Mouse (Mus musculus) limb, embryonic 11.5 days (tissue): ENCODE results near the gene Slc9a3r2. TPM values are rescaled to one million over a fixed set of nuclear protein-coding genes. Genes with fewer than 3 reads are reported as not detected.
"Not testable (repeated sequence)": the region's sequence is repeated elsewhere in the genome, so short reads cannot be mapped to it uniquely, and the experiment has no call there.

Source experiments
- ATAC-seq: fragments of 200-750 bp; cut with Nextera tagmentation; 2 replicates; pipeline ENCODE4 v1.8.0; 2017; ENCODE audit warnings: low read depth; ENCODE audit not compliant: insufficient number of reproducible peaks, low FRiP score, low TSS enrichment
- DNase-seq: peaks from one replicate; pipeline ENCODE4 v3.0.0-alpha.2; 2015; ENCODE audit warnings: low spot score
- H3K27ac ChIP-seq: fragments of 300-500 bp; sonication (generic); replicated peaks from 2 replicates; pipeline ENCODE4 v1.5.1; 2014; ENCODE audit warnings: low read depth, mild to moderate bottlenecking, low read length
- H3K27me3 ChIP-seq: fragments of 300-500 bp; sonication (generic); 2 replicates; pipeline ENCODE4 v1.6.1; 2014; ENCODE audit warnings: mild to moderate bottlenecking, low read length, mixed read lengths; ENCODE audit not compliant: control insufficient read depth, insufficient read depth
- H3K36me3 ChIP-seq: fragments of 300-500 bp; sonication (generic); 2 replicates; pipeline ENCODE4 v1.6.1; 2014; ENCODE audit warnings: mild to moderate bottlenecking, low read length, moderate library complexity, mixed read lengths; ENCODE audit not compliant: control insufficient read depth, insufficient read depth
- H3K4me1 ChIP-seq: fragments of 300-500 bp; sonication (generic); 2 replicates; pipeline ENCODE4 v1.6.1; 2014; ENCODE audit warnings: low read length, mixed read lengths; ENCODE audit not compliant: control insufficient read depth, insufficient read depth
- H3K4me2 ChIP-seq: fragments of 300-500 bp; sonication (generic); 2 replicates; pipeline ENCODE4 v1.6.1; 2014; ENCODE audit warnings: low read depth, mild to moderate bottlenecking, moderate library complexity; ENCODE audit not compliant: severe bottlenecking
- H3K4me3 ChIP-seq: fragments of 300-500 bp; sonication (generic); 2 replicates; pipeline ENCODE4 v1.5.1; 2014; ENCODE audit warnings: low read depth, low read length
- H3K9ac ChIP-seq: fragments of 300-500 bp; sonication (generic); 2 replicates; pipeline ENCODE4 v1.6.1; 2014; ENCODE audit warnings: mild to moderate bottlenecking, low read length
- H3K9me3 ChIP-seq: fragments of 300-500 bp; sonication (generic); 2 replicates; pipeline ENCODE4 v1.6.1; 2016; ENCODE audit warnings: low read length; ENCODE audit not compliant: control insufficient read depth
- WGBS: fragments of 180-500 bp; shearing (Covaris S2); extraction: QIAGEN DNeasy Blood & Tissue Kit; methylation state at CpG from one replicate; pipeline ENCODE4 v1.1.7; 2014; 5-methylcytosine and 5-hydroxymethylcytosine counted together
- polyA plus RNA-seq: library from polyadenylated mRNA; unstranded; fragments of >200 nt; fragmentation: Nextera tagmentation; extraction: Ambion mirVana; gene quantifications from 2 replicates; pipeline ENCODE4 v1.2.1, GENCODE M21; 2014

The Slc9a3r2 gene
- polyA plus RNA-seq, 1 experiment from 2014 or later = 60.4 TPM

DNA sequence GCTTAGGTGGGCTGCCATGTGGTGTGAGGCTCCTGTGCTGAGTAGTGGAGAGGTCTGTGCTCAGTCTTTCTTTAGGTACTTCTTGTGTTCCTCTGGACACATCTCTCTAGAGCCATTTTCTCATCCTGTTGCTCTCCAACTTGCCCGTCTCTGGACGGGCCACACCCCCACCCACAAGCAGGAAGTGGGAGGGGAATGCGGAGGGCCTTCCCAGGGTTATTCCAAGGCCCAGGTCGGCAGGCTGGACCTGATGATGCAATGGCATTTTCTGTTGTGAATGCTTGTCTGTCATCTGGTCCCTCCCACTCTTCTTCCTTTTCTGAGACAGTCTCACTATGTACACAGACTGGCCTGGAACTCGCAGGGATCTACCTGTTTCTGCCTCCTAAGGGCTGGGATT, 22.0 kb upstream of the Slc9a3r2 start:
- WGBS = 30% methylated on average over 5 of the region's 5 CpGs

DNA sequence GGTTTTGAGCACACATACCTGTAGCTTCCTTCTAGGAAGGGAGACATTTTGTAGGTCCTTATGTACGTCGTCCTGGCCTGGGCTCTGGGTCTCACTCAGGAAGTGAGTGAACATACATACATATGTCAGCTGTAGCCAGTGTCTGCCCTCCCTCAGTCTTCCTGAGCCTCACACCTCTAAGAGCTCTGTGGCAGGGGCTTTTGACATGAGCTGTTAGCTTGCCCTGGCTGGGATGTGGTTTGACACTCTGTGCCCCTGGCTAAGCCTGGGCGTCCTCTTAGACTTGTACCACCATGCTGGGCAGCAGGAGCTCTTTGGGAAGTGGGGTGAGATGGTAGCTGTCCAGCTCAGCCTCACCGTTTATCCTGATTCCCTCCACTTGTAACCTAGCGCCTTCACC, 21.2 kb upstream of the Slc9a3r2 start:
- H3K9ac ChIP-seq = no peak overlapping the region
- H3K36me3 ChIP-seq = no peaks in the 10 kb centered on the region
- ATAC-seq (no peak), DNase-seq (no peak)
- no peak overlapping the region for H3K27ac ChIP-seq
- no peak overlapping the region for H3K4me3 ChIP-seq
- WGBS = 72% methylated on average over 5 of the region's 5 CpGs
- no peaks in the 10 kb centered on the region for H3K9me3 ChIP-seq
- no peaks in the 10 kb centered on the region for H3K27me3 ChIP-seq
- H3K4me1 ChIP-seq = peaks cover 23% of the 10 kb centered on the region
- peak overlapping the region; percentile 56; the same call in 1 of the 2 replicates for H3K4me2 ChIP-seq

More for the DNA sequence above, 22.0 kb upstream of the Slc9a3r2 start:
- no peak for DNase-seq
- Histone ChIP-seq H3K27ac (no peak overlapping the region), H3K9ac (peak overlapping the region; percentile 9; the same call in 1 of the 2 replicates), H3K36me3 (no peaks in the 10 kb centered on the region), H3K4me3 (no peak overlapping the region), H3K4me1 (peaks cover 23% of the 10 kb centered on the region), H3K4me2 (peak overlapping the region; percentile 22; the same call in 1 of the 2 replicates), H3K9me3 (no peaks in the 10 kb centered on the region), H3K27me3 (no peaks in the 10 kb centered on the region)
- no peak for ATAC-seq

GRCm38 (mm10) chr17:24670246-24670844, 20.2 kb upstream of the Slc9a3r2 start:
- Histone ChIP-seq H3K9me3 (no peaks in the 10 kb centered on the region), H3K27ac (peak overlapping the region; percentile 72; the same call in 1 of the 2 replicates), H3K4me1 (peaks cover 23% of the 10 kb centered on the region), H3K27me3 (no peaks in the 10 kb centered on the region), H3K36me3 (no peaks in the 10 kb centered on the region), H3K4me2 (peak overlapping the region; percentile 56), H3K4me3 (peak overlapping the region; percentile 97), H3K9ac (peak overlapping the region; percentile 96)
- ATAC-seq = no peak
- no peak for DNase-seq
- 11% methylated on average over 8 of the region's 8 CpGs for WGBS

DNA sequence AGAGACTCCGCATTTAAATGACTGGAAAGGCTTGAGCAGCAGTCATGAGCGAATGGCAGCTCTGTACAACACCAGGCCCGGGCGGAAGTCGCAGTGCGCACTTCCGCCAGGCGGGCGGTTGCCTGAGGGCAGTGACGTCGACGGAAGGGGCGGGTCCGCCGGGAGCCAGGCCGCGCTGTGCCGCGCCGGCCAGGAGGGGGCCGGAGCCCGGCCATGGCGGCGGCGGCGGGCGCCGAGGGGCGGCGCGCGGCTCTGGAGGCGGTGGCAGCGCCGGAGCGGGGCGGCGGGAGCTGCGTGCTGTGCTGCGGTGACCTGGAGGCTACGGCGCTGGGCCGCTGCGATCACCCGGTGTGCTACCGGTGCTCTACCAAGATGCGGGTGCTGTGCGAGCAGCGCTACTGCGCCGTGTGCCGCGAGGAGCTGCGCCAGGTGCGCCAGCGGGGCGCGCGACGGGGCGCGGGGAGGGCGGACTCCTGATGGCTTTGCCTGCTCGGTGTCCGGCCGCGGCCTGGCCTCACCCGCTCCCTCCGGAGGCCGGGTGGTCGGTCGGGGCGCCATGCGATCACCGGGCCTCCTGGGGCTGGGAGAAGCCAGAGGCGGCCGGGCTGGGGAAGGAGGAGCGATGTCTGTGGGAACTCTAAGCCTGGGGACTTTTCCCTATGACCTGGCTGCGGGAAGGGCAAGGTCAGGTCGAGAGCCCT, 19.6 kb upstream of the Slc9a3r2 start, which contains the start of gene Zfp598:
Zfp598 (plus strand) TSS at position 143 of the 701 bp plus-strand sequence.
- ATAC-seq = peak; percentile 96
- WGBS = under 1% methylated on average over 67 of the region's 80 CpGs

DNA sequence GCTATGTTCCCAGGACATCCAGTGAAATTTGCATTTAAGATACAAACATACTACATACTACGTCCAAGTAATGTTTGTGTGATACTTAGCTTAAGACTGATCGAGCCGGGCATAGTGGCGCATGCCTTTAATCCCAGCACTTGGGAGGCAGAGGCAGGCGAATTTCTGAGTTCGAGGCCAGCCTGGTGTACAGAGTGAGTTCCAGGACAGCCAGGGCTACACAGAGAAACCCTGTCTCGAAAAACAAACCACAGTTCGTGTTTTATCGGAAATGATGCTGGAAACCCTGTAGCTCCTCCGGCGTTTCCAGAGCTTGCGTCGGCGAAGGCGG, 19.1 kb upstream of the Slc9a3r2 start:
- not testable (repeated sequence) for H3K36me3 ChIP-seq, H3K27ac ChIP-seq, H3K27me3 ChIP-seq, ATAC-seq, H3K9me3 ChIP-seq, DNase-seq
- Histone ChIP-seq H3K9ac (peak overlapping the region; percentile 96; the same call in 1 of the 2 replicates), H3K4me1 (peaks cover 23% of the 10 kb centered on the region), H3K4me3 (peak overlapping the region; percentile 97), H3K4me2 (peak overlapping the region; percentile 56)
- 10% methylated on average over 15 of the region's 15 CpGs for WGBS

More for the DNA sequence above, 19.6 kb upstream of the Slc9a3r2 start, which contains the start of gene Zfp598:
- H3K4me3 ChIP-seq = peak within 1 kb of the TSS; percentile 97
- H3K9me3 ChIP-seq = no peaks in the 10 kb centered on the region
- DNase-seq = peak; percentile 94
- H3K4me1 ChIP-seq = peaks cover 23% of the 10 kb centered on the region
- peak within 1 kb of the TSS; percentile 56 for H3K4me2 ChIP-seq
- no peaks in the 10 kb centered on the region for H3K27me3 ChIP-seq
- no peaks in the 10 kb centered on the region for H3K36me3 ChIP-seq
- peak within 1 kb of the TSS; percentile 72 for H3K27ac ChIP-seq
- peak within 1 kb of the TSS; percentile 96 for H3K9ac ChIP-seq

DNA sequence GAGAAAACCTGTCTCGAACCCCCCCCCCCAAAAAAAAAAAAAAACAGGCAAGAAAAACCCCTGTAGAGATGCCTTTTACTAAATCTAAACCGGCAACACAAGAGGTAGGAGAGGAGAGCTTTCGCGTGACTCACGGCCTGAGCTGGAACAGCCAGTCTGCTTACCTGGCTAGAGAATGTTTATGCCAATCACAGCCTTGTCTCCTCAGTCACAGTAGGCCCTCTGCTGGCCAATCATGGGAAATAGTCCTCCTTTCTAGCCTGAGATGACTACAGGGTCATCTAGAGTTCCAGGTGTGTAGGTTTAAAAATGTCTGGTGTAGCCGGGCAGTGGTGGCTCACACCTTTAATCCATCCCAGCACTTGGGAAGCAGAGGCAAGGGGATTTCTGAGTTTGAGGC, 17.3 kb upstream of the Slc9a3r2 start:
- ATAC-seq (no peak), DNase-seq (peak; percentile 71)
- 26% methylated on average over 6 of the region's 6 CpGs for WGBS

DNA sequence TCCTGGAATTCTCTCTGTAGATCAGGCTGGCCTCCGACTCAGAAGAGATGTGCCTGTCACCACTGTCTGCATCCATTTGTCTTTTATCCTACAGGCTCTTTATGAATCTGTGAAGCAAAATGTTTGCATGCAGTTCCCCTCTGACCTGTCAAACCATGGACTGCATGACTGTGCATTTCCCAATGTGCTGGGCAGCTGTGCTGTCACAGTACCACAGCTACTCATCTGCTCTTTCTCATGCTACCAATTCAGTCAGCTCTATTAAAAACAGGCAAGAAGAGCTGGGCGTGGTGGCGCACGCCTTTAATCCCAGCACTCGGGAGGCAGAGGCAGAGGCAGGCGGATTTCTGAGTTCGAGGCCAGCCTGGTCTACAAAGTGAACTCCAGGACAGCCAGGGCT, 16.9 kb upstream of the Slc9a3r2 start:
- not testable (repeated sequence) for H3K9me3 ChIP-seq, H3K4me3 ChIP-seq, ATAC-seq, H3K9ac ChIP-seq, H3K36me3 ChIP-seq, H3K4me2 ChIP-seq, H3K27me3 ChIP-seq, DNase-seq, H3K27ac ChIP-seq
- H3K4me1 ChIP-seq = peaks cover 17% of the 10 kb centered on the region
- 63% methylated on average over 7 of the region's 7 CpGs for WGBS

More for the DNA sequence above, 17.3 kb upstream of the Slc9a3r2 start:
- H3K4me2 ChIP-seq = no peak overlapping the region
- H3K27me3 ChIP-seq = no peaks in the 10 kb centered on the region
- no peak overlapping the region for H3K27ac ChIP-seq
- H3K4me3 ChIP-seq = no peak overlapping the region
- H3K36me3 ChIP-seq = no peaks in the 10 kb centered on the region
- H3K4me1 ChIP-seq = peaks cover 21% of the 10 kb centered on the region
- no peak overlapping the region for H3K9ac ChIP-seq
- H3K9me3 ChIP-seq = no peaks in the 10 kb centered on the region

- Histone ChIP-seq H3K9ac (peak within 1 kb of the TSS; percentile 62), H3K4me2 (peak within 1 kb of the TSS; percentile 80), H3K9me3 (no peaks in the 10 kb centered on the region), H3K27me3 (peaks cover 30% of the 10 kb centered on the region), H3K4me3 (peak within 1 kb of the TSS; percentile 44), H3K36me3 (no peaks in the 10 kb centered on the region), H3K27ac (no peak within 1 kb of the TSS), H3K4me1 (peaks cover 8% of the 10 kb centered on the region)
- DNase-seq (peak; percentile 54), ATAC-seq (0 out of 2 replicates have a peak, but pooled peaks have one; percentile 32)
- 1% methylated on average over 47 of the region's 47 CpGs for WGBS
Measured at GRCm38 (mm10) chr17:24658017-24658758, 8.1 kb upstream of the Slc9a3r2 start, which contains the start of gene Npw. Gene Npw, minus strand, starts transcription at chr17:24658457.
